In the genomic region with DNA sequence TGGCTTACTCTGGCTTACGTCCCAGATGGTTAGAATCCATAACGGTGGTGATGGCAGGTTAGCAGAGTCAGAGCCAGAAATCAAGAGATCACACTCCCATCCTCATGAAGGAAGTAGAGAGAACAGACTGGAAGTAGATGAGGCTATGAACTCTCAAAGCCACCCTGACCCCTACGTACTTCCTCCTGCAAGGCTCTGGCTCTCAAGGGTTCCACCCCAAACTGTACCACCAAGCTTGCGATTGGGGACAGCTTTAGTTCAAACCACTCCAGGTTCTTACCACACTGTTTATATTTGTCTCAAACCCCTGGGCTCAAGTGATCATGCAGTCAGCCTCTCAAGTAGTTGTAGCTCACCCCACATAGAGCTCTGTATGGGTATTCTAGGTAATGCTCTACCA, we compare ENCODE assay signal across 26 mouse cellular contexts.
"Had no signal": no experiment of that assay in that cellular context is flagged by ENCODE, and none has a peak within 500 bp of the region (broad histone marks: within the 10 kb centered on the region; RNA-seq: fewer than 3 reads in every experiment).

No protein-coding gene starts in this region.

- H3K9me3 ChIP-seq: heart, embryonic 13.5 days; heart, embryonic 15.5 days; hindbrain, embryonic 10.5 days; hindbrain, embryonic 12.5 days; intestine, embryonic 15.5 days; limb, embryonic 10.5 days; limb, embryonic 12.5 days; liver, embryonic 13.5 days had no signal

- H3K9ac ChIP-seq: heart, embryonic 13.5 days; heart, embryonic 15.5 days; hindbrain, embryonic 12.5 days; hindbrain, embryonic 14.5 days; intestine, embryonic 15.5 days; limb, embryonic 12.5 days; liver, embryonic 13.5 days had no signal

- H3K4me1 ChIP-seq: hindbrain, embryonic 10.5 days; hindbrain, embryonic 12.5 days; intestine, embryonic 15.5 days; limb, embryonic 10.5 days; limb, embryonic 12.5 days had no signal

- H3K36me3 ChIP-seq: heart, embryonic 13.5 days; heart, embryonic 15.5 days; hindbrain, embryonic 12.5 days; intestine, embryonic 15.5 days; limb, embryonic 10.5 days; limb, embryonic 12.5 days had no signal

- DNase-seq: gastrocnemius, adult 2 months; gastrocnemius, postnatal 10 days; gastrocnemius, postnatal 36 days; heart, adult 2 months; heart, postnatal 14 days; heart, postnatal 36 days; kidney, adult 18-20 months; kidney, adult 8-10 months; kidney, postnatal 10 days; kidney, postnatal 36 days; liver; liver, embryonic 13.5 days had no signal

- ATAC-seq: forebrain, embryonic 16.5 days; hindbrain, embryonic 16.5 days; inflammation-experienced regulatory T-cells, adult 6 months; intestine, embryonic 15.5 days; intestine, postnatal 0 days had no signal

- H3K27me3 ChIP-seq: heart, embryonic 13.5 days; heart, embryonic 15.5 days; hindbrain, embryonic 12.5 days; intestine, embryonic 15.5 days; limb, embryonic 12.5 days; liver, embryonic 13.5 days had no signal

- H3K27ac ChIP-seq: gastrocnemius, adult 2 months; heart, adult 2 months; heart, embryonic 13.5 days; heart, embryonic 15.5 days; hindbrain, embryonic 10.5 days; hindbrain, embryonic 12.5 days; hindbrain, embryonic 14.5 days; intestine, embryonic 15.5 days; left cerebral cortex, adult 2 months; limb, embryonic 10.5 days; limb, embryonic 12.5 days; liver, embryonic 13.5 days had no signal

- H3K4me3 ChIP-seq: gastrocnemius, adult 2 months; heart, adult 2 months; heart, embryonic 13.5 days; heart, embryonic 15.5 days; hindbrain, embryonic 10.5 days; hindbrain, embryonic 12.5 days; intestine, embryonic 15.5 days; left cerebral cortex, adult 2 months; limb, embryonic 10.5 days; limb, embryonic 12.5 days; liver, embryonic 13.5 days had no signal

- H3K4me2 ChIP-seq: heart, embryonic 11.5 days; heart, embryonic 13.5 days; heart, embryonic 15.5 days; hindbrain, embryonic 12.5 days; hindbrain, embryonic 14.5 days; intestine, embryonic 15.5 days; limb, embryonic 12.5 days; liver, embryonic 13.5 days had no signal
